Mouse (Mus musculus) mammary gland, adult 2 months (tissue): ENCODE data around the gene Gng10. TPM values are rescaled to one million over a fixed set of nuclear protein-coding genes. Genes with fewer than 3 reads are reported as not detected.

Experiments
- polyA plus RNA-seq: library from polyadenylated mRNA; depleted of rRNA; stranded (reverse); fragments of >200 nt; gene quantifications from 2 replicates; pipeline ENCODE4 v1.2.3, GENCODE M21; 2012; ENCODE audit warnings: low replicate concordance; rRNA removed

Gng10 gene
- 20.5 and 22.2 TPM in 2 replicates for polyA plus RNA-seq

DNA sequence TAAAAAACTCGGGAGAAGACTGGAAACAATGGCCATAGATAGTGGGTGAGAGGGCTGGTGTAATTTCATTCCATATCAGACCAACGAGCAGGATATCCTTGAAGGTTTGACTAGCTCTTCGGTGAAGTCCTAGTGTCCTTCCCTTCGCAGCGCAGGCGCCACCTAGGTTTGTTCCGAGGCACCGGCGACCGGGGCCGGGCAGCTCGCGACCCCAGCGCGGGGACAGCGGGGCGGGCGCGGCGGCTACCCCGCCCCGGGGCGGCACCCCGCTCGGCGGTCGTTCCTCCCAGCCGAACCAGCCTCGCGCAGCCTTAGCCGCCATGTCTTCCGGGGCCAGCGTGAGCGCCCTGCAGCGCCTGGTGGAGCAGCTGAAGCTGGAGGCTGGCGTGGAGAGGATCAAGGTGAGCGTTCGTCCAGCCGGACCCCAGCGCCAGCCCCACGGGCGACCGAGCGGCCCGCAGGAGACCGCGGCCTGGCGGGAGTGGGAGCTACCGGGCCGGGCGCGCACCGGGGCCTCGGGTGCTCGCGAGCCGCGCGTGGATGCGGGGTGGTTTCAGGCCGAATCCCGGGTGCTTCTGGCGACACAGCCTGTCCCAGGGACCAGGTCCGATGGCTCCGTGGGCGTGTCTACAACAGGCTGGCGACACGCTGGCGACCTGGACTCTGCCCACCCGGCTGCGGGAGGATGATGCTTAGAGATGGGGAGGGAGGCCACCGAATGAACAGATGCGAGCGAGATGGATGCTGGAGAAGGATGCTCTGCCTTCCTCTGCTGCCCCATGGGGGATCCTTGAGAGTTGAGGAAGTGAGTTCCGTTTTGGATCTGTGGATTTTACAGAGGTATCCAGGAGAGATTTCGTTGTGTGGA, at the start of gene Gng10:
Gene Gng10 (plus strand): TSS at position 171 of the 868 bp plus-strand sequence.

DNA sequence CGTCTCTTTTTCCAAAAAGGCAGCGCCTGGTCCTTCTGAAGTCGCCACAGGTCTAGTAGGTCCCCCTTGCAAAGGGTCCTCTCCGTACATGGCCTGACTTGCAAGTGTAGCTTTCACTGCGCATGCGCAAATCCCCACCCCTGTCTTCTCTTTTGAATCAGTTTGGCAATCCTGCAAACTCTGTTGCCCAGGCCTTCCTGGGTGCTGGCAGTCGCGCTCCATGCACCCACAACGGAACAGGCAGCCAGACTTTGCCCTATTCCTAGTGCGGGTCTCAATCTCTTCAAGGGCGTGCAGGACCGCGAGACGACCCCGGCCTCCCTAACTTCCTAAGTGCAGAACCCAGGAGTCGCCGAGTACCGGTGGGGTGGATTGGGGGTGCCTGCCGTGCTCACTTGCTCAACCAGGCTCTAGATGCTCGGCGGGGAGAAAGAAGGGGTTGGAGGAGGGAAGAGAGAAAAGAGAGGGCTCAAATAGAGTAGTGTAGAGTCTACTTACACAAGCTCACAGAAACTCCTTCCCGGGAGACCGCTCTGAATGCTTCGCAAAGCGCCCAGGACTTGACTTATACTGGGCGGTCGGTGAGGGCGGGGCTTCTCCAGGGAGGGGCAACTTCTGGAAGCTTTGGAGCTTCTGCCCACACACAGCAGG, 48.2 kb upstream of the Gng10 start, which contains the start of gene Ptgr1:
Gene Ptgr1 (minus strand): TSS at position 580 of the 651 bp plus-strand sequence.

DNA sequence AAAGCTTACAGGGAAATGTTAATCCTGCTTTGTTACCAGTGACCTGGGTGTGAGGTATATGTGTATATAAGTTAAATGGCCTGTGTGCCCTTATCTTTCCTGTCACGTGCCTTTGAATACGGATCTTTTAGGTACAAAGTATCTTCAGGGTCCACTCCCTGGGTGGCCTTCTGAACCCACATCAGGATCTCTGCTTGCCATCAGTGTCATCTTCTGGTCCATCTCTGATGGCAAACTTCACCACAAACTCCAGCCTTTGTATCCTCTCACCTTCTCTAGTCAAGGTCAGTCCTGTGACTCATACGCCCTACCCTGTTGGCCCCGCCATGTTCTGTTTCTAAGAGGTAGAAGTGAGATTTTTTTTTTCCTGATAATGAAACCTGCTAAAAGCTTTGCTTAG, 40.1 kb upstream of the Gng10 start, which contains the start of gene Dnajc25:
Gene Dnajc25 (plus strand): TSS at position 301 of the 400 bp plus-strand sequence.

DNA sequence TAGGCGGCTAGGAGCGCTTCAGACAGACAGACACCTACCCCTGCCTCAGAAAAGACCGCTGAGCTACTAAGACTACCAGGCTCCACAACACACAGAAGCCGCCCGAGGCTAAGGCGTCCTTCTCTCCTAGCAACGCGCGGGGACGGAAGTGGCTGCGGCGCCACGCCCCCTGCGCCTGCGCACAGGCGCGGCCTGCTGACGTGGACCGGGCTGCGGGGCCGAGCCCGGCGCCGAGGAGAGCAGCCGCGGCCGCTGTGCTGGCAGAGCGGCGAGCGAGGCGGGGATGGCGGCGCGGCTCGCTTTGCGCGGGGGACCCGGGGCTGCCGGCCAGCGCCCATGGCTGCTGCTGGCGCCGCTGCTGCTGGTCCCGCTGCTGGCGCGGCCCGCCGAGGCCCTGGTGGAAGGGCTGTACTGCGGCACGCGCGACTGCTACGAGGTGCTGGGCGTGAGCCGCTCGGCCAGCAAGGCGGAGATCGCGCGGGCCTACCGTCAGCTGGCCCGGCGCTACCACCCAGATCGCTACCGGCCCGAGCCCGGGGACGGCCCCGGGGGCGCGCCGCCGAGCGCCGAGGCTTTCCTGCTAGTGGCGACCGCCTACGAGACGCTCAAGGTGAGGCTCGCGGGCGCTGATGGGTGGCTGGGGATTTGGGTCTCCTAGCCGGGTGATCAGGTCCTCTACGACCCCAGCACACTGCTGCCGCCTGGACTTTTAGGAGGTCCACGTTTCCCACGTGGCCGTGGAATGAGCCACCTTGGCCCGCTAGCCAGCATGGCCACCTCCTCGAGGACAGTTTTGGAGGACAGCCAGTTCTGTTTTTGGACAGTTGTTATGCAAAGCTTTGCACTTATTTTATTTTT, 31.7 kb upstream of the Gng10 start, which contains the start of gene Gm20503:
Gene Gm20503 (plus strand): TSS at position 263 of the 858 bp plus-strand sequence.

Other genes starting within 250 kb of the Gng10 start
- gene Olfr267, start 247.4 kb upstream of the Gng10 start, polyA plus RNA-seq: not detected in 2 replicates
- gene Ecpas, start 122.3 kb upstream of the Gng10 start, polyA plus RNA-seq: 21.4 and 38.1 TPM in 2 replicates
- gene Zkscan16, start 91.5 kb upstream of the Gng10 start, polyA plus RNA-seq: not detected in 2 replicates
- gene Ptgr1, start 48.0 kb upstream of the Gng10 start, polyA plus RNA-seq: 1.4 and 2.8 TPM in 2 replicates
- gene Dnajc25, start 40.0 kb upstream of the Gng10 start, polyA plus RNA-seq: 3.6 and 6.2 TPM in 2 replicates
- gene Gm20503, start 31.9 kb upstream of the Gng10 start, polyA plus RNA-seq: 1.1 TPM in 1 of 2 replicates, not detected in the other
- gene AI481877, start 103.9 kb downstream of the Gng10 start, polyA plus RNA-seq: not detected in 2 replicates
- 31.4 and 53.3 TPM in 2 replicates for gene Ugcg, start 154.2 kb downstream of the Gng10 start, polyA plus RNA-seq